Mouse (Mus musculus) spleen, postnatal 14 days (tissue): ENCODE data around the gene Ppp2ca.
"Not testable (repeated sequence)": the region's sequence is repeated elsewhere in the genome, so short reads cannot be mapped to it uniquely, and the experiment has no call there.

ENCODE experiments used
- DNase-seq, 2 experiments: peaks; one replicate each; pipeline ENCODE4 v3.0.0; 2021 to 2022; ENCODE audit warnings: low spot score in 2 of 2

The Ppp2ca gene

GRCm38 (mm10) chr11:52097016-52097415, 1.5 kb upstream of the Ppp2ca start:
- no peak for DNase-seq

DNA sequence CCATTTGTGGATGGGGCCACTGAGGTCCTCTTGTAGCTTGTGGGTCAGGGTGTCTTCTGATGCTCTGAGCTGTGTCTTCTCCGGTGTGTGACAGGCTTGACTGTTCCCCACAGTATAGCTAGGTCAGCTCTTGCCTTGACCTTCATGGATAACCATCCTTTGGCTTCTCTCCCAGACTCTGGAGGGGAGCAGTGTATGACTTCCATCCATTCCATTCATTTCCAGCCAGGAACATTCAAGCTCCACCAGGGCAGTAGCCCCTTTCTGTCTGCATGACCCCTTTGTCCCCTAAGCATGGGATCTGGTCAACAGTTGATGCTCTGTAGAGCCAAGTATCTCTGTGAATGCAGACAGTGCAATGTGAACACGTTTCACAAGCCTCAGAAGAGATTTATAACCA, 885 bp upstream of the Ppp2ca start:
- no peak for DNase-seq

DNA sequence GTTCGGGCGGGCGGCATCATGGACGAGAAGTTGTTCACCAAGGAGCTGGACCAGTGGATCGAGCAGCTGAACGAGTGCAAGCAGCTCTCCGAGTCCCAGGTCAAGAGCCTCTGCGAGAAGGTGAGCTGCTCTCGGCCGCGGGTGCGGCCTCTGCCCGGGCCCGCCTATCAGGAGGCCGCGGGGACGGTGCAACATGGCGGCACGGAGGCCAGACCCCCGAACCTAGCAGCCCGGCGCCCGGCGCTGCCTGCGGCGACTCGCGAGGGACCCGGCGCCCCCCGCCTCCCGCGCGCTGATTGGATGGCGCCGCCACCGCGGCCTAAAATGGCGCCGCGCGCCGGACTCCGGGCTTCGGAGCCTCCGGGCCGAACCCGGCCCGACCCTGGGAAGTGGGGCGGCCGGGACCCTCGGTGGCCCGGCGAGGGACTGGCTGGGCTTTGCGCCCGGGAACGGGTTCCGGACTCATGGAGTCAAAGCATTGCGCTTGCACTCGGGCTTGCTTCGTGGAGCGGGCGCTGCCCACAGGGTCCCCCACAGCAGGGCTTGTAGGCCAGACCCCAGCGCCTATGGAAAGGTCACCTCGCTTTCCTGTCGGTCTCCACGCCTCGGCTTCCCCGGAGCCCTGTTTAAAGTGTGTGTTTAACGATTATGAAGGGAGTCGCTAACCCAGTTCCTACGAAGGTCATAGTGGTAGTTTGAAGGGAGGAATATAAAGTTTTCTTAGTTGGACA, 715 bp downstream of the Ppp2ca start:
- DNase-seq, result peak; percentile 47 to 58

- DNase-seq, result no peak
Measured at GRCm38 (mm10) chr11:52099771-52100219, 1.3 kb downstream of the Ppp2ca start.

DNA sequence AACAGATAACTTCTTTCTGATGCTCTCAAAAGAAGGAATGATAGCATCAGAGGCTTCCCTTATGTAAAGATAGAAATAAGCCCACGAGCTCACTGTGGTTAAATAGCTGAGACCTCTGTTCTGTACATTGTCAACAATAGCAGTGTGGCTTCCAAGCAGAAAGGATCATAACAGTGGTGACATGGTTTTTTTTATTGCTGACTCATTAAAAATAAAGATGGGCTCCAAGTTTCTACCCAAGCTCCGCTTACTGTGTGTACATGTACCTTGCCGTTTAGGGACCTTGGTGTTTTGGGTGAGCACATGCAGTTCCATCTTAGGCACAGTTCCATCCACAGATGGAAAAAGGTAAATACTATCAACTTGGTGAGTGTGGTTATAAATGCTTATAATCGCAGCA, 4.5 kb downstream of the Ppp2ca start:
- DNase-seq, result no peak

- no peak for DNase-seq
Measured at GRCm38 (mm10) chr11:52105503-52105902, 7.0 kb downstream of the Ppp2ca start.

DNA sequence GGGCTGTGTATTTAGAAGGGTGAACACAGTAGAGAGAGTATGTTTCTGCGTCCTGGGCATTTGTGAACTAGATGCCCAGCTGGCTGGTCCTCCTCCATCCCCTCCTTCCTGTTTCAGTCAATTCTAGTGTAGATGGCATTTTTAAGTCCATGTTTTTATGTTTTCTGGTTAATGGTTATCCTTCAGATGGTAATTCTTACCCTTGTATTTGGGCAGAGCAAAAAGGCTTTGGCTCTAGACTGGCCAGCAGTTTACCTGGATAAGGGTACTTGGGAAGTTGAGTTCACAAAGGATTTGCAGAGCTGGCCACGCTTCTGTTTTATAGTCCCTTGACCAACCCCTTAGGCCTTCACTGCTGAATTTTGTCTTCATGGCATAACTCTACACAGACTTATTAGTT, 7.6 kb downstream of the Ppp2ca start:
- DNase-seq, result no peak

DNA sequence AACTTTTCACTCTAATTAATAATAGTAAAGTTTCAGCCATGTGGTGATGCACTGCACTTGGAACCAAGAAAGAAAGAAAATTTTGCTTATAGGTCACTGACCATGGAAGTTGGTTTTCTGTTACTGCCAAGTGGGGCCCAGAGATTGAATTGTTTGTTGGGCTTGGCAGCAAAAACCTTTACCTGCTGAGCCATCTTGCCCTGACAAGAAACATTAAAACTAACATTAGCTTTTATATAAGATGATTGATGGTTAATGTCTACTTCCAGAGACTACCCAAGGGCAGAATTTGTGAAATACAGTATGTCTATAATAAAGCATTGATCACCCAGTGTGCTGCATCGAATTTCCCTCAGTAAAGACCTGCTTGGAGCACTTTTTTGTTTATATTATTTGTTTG, 8.0 kb downstream of the Ppp2ca start:
- no peak for DNase-seq

DNA sequence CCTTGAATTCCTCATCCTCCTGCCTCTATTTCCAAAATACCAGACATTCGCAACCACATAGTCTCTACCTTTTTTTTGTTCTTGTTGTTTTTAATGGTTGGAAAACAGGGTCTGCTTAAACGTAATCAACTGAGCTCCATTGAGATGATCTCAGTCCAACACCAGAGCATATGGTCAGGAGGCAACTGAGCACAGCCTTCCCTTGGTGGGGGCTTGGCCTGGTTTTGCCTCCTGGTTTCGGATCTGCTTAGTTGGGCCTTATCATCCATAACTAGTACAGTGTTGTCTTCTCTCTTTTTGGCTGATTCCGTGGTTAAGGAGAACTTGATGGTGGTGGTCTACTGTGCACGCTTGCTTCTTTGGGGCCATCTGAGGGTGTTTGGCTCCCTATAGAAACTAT, 10.3 kb downstream of the Ppp2ca start:
- no peak for DNase-seq

DNA sequence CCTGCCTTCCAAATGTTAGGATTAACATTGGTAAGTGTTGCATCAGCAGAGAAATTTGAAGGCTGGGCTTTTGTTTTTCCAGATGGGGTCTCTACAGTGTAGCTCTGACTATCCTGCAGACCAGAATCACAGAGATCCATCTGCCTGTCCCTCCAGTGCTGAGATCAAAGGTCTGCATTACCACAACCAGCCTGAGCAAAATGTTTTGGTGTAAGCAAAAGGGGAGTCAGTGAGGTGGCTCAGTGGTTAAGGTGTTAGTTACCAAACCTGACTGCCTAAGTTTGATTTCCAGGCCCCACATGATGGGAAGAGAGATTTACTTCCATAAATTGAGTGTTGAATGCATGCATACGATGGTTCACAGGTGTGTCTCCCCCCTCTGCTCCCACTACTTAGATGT, 10.9 kb downstream of the Ppp2ca start:
- DNase-seq, result no peak

DNA sequence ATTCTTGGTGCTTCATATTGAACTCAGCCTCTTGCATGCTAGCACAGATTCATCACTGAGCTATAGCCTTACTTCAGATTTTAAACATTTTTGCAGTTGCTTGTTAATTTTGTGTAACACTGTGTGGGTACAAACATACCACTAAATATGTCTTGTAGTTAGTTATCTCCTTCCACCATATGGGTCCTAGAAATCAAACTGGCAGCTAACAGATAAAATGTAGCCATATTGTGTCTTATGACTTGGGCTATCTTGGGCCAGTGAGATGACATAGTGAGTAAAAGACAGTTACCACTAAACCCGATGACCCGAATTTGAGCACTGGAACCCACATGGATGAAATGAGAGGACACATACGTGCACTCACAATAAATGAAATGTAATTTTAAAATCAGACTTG, 17.0 kb downstream of the Ppp2ca start:
- no peak for DNase-seq

- DNase-seq, result not testable (repeated sequence)
Measured at GRCm38 (mm10) chr11:52116117-52116516, 17.6 kb downstream of the Ppp2ca start.

- no peak for DNase-seq
Measured at GRCm38 (mm10) chr11:52117156-52117555, 18.7 kb downstream of the Ppp2ca start.

DNA sequence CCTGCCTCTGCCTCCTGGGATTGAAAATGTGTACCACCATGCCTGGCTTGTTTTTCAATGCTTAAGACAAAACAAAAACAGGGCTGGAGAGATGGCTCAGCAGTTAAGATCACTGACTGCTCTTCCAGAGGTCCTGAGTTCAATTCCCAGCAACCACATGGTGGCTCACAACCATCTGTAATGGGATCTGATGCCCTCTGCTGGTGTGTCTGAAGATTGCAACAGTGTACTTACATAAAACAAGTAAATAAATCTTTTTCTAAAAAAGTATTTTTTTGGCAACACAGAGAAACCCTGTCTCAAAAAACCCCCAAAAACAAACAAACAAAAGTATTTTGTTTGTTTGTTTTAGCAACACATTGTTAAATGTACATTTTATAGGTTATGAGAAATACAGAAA, 21.9 kb downstream of the Ppp2ca start:
- DNase-seq, result not testable (repeated sequence)

GRCm38 (mm10) chr11:52122045-52122444, 23.6 kb downstream of the Ppp2ca start:
- no peak for DNase-seq

DNA sequence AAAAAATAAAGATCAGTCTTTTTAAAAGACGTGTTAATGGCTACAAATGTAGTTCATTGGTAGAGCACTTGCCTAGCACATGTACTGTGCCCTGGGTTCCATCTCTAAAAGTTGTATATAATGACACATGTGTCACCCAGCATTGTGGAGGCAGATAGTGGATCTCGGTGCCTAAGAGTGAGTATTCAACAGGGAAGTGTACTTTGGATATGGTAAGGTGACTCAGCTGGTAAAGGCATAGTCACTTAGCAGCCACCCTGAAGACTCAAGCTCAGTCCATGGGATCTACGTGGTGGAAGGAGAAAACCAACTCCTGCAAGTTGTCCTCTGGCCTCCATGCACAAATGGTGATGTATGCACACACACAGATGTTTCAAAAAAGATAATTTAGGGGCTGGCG, 26.0 kb downstream of the Ppp2ca start:
- DNase-seq, result no peak

- DNase-seq, result no peak
Measured at GRCm38 (mm10) chr11:52127169-52127568, 28.7 kb downstream of the Ppp2ca start.

- no peak for DNase-seq
Measured at GRCm38 (mm10) chr11:52127760-52128159, 29.3 kb downstream of the Ppp2ca start.

GRCm38 (mm10) chr11:52128316-52129061, 30.0 kb downstream of the Ppp2ca start:
- DNase-seq, result no peak

GRCm38 (mm10) chr11:52129171-52129570, 30.7 kb downstream of the Ppp2ca start:
- no peak for DNase-seq

DNA sequence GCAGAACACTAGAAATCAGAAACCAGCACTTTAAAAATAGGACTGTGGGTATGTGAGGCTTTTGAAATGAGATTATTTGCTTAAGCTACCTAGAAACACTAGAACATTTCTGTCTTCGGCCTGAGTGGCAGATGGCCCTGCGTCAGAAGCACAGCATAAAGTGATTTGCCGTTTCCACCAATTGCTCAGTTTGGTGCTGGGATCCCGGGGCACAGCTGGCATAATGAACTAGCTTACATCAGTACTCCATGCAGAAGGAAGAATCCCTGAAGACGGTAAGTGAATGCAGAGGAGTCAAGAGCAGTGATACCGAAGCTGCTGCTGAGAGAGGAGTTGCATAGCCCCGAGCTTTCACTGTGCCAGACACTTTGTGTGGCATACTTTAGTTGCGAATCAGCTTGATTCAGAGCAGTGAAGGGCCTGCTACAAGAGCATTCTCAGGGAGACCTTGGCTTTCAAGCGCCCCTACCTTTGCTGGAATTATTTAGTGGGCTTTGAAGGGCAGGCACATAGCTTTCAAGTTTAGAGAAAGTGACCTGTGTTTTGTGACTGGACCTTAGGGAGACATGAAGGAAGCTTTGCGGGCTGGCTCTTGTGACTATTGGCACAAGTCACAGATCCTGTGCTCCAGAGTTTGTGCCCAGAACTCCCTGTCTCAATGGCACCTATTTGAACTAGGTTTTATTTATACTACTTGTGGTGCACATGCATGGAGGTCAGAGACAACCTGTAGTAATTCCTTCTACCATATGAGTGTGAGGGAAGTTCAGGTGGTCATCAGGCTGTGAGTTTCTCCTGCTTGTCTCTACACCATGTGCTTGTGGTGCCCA, 31.4 kb downstream of the Ppp2ca start:
- no peak for DNase-seq

GRCm38 (mm10) chr11:52130451-52131068, 32.1 kb downstream of the Ppp2ca start:
- DNase-seq, result no peak
